Mouse (Mus musculus) retina, postnatal 1 day (tissue): Measurements from ENCODE around the gene Sstr5.

ENCODE experiments used
- DNase-seq: peaks from one replicate; pipeline ENCODE4 v3.0.0-alpha.2; 2012

Gene Sstr5

GRCm38 (mm10) chr17:25497013-25497412 lies at the start of gene Sstr5:
TSS of gene Sstr5 (minus strand) at chr17:25497288.
- DNase-seq, result peak; percentile 81

- no peak for DNase-seq
Observed at GRCm38 (mm10) chr17:25541768-25542167, 44.7 kb upstream of the Sstr5 start.

GRCm38 (mm10) chr17:25540731-25541130 lies 43.6 kb upstream of the Sstr5 start:
- DNase-seq, result no peak

GRCm38 (mm10) chr17:25538945-25539875 lies 42.1 kb upstream of the Sstr5 start:
- peak; percentile 86 for DNase-seq

- no peak for DNase-seq
Observed at GRCm38 (mm10) chr17:25530357-25531022, 33.4 kb upstream of the Sstr5 start.

GRCm38 (mm10) chr17:25522080-25522479 lies 25.0 kb upstream of the Sstr5 start:
- no peak for DNase-seq

- DNase-seq, result peak; percentile 79
Observed at GRCm38 (mm10) chr17:25520492-25520891, 23.4 kb upstream of the Sstr5 start.

GRCm38 (mm10) chr17:25519511-25519910 lies 22.4 kb upstream of the Sstr5 start:
- peak; percentile 90 for DNase-seq

- DNase-seq, result peak; percentile 94
Observed at GRCm38 (mm10) chr17:25518144-25518543, 21.1 kb upstream of the Sstr5 start.

GRCm38 (mm10) chr17:25516315-25516714 lies 19.2 kb upstream of the Sstr5 start:
- no peak for DNase-seq

GRCm38 (mm10) chr17:25514055-25514454 lies 17.0 kb upstream of the Sstr5 start:
- no peak for DNase-seq

GRCm38 (mm10) chr17:25511876-25512275 lies 14.8 kb upstream of the Sstr5 start:
- no peak for DNase-seq

- DNase-seq, result no peak
Observed at GRCm38 (mm10) chr17:25510074-25510830, 13.2 kb upstream of the Sstr5 start.

- DNase-seq, result peak; percentile 85
Observed at GRCm38 (mm10) chr17:25508860-25509577, 11.9 kb upstream of the Sstr5 start.

- DNase-seq, result peak; percentile 86
Observed at GRCm38 (mm10) chr17:25507799-25508198, 10.7 kb upstream of the Sstr5 start.

- no peak for DNase-seq
Observed at GRCm38 (mm10) chr17:25502599-25502998, 5.5 kb upstream of the Sstr5 start.

GRCm38 (mm10) chr17:25482092-25482491 lies 15.0 kb downstream of the Sstr5 start:
- DNase-seq, result no peak

GRCm38 (mm10) chr17:25480820-25481219 lies 16.3 kb downstream of the Sstr5 start:
- no peak for DNase-seq

GRCm38 (mm10) chr17:25480152-25480551 lies 16.9 kb downstream of the Sstr5 start:
- DNase-seq, result no peak

GRCm38 (mm10) chr17:25475946-25476744 lies 20.9 kb downstream of the Sstr5 start:
- peak; percentile 85 for DNase-seq

GRCm38 (mm10) chr17:25474330-25475077 lies 22.6 kb downstream of the Sstr5 start:
- DNase-seq, result peak; percentile 85
